Mouse (Mus musculus): ENCODE data around the gene Hk3. TPM values are rescaled to one million over a fixed set of nuclear protein-coding genes. Genes with fewer than 3 reads are reported as not detected.

The Hk3 gene
- polyA plus RNA-seq, 1 experiment, result not detected

GRCm38 (mm10) chr13:55002090-55002489 lies 19.1 kb downstream of the Hk3 start:
- TF ChIP-seq REST (IDR thresholded peaks at IDR 0.05; ENCODE audit: insufficient read depth, insufficient read length) (no peak), POLR2A (IDR thresholded peaks at IDR 0.05; ENCODE audit: insufficient read length, low read depth) (no peak), TCF3 (IDR thresholded peaks at IDR 0.05; ENCODE audit: insufficient read length, low read depth) (no peak), MYOG (IDR thresholded peaks at IDR 0.05; ENCODE audit: control insufficient read depth in 1 of 3, insufficient read depth in 1 of 3, insufficient read length in 2 of 3, low read depth in 2 of 3) (no peak), POLR2AphosphoS2 (IDR thresholded peaks at IDR 0.05; ENCODE audit: insufficient read length, low read depth) (no peak), TCF12 (IDR thresholded peaks at IDR 0.05; ENCODE audit: insufficient read depth, poor library complexity, severe bottlenecking) (no peak), CEBPB (IDR thresholded peaks at IDR 0.05; ENCODE audit: insufficient read depth, poor library complexity, severe bottlenecking) (no peak), E2F4 (IDR thresholded peaks at IDR 0.05; ENCODE audit: insufficient read depth) (no peak), SRF (IDR thresholded peaks at IDR 0.05; ENCODE audit: control insufficient read depth, insufficient read length, low read depth) (no peak)
- Histone ChIP-seq H3K36me3 (ENCODE audit: control insufficient read depth, insufficient read depth) (no peaks in the 10 kb centered on the region), H3K4me3 (no peak overlapping the region), H3K4me2 (ENCODE audit: low read depth) (no peak overlapping the region), H3K79me2 (ENCODE audit: control insufficient read depth, insufficient read depth) (no peaks in the 10 kb centered on the region), H3ac (ENCODE audit: control insufficient read depth, insufficient read length) (no peak overlapping the region), H3K27me3 (ENCODE audit: control insufficient read depth, insufficient read depth, insufficient read length) (peaks cover 87% of the 10 kb centered on the region)

- TF ChIP-seq MYOG (IDR thresholded peaks at IDR 0.05; ENCODE audit: control insufficient read depth in 1 of 3, insufficient read depth in 1 of 3, insufficient read length in 2 of 3, low read depth in 2 of 3), result no peak
- TF ChIP-seq E2F4 (IDR thresholded peaks at IDR 0.05; ENCODE audit: insufficient read depth), result no peak
- no peak for TF ChIP-seq POLR2AphosphoS2 (IDR thresholded peaks at IDR 0.05; ENCODE audit: insufficient read length, low read depth)
- TF ChIP-seq CEBPB (IDR thresholded peaks at IDR 0.05; ENCODE audit: insufficient read depth, poor library complexity, severe bottlenecking), result no peak
- TF ChIP-seq POLR2A (IDR thresholded peaks at IDR 0.05; ENCODE audit: insufficient read length, low read depth), result no peak
- TF ChIP-seq TCF3 (IDR thresholded peaks at IDR 0.05; ENCODE audit: insufficient read length, low read depth), result no peak
- TF ChIP-seq TCF12 (IDR thresholded peaks at IDR 0.05; ENCODE audit: insufficient read depth, poor library complexity, severe bottlenecking), result no peak
- TF ChIP-seq USF1 (IDR thresholded peaks at IDR 0.05; ENCODE audit: low read depth), result no peak
- no peak for TF ChIP-seq MAX (IDR thresholded peaks at IDR 0.05; ENCODE audit: low read depth)
- TF ChIP-seq SRF (IDR thresholded peaks at IDR 0.05; ENCODE audit: control insufficient read depth, insufficient read length, low read depth), result no peak
- no peak for TF ChIP-seq REST (IDR thresholded peaks at IDR 0.05; ENCODE audit: insufficient read depth, insufficient read length)
- H3K36me3 ChIP-seq (ENCODE audit: control insufficient read depth, insufficient read depth), result no peaks in the 10 kb centered on the region
- H3K27me3 ChIP-seq (ENCODE audit: control insufficient read depth, insufficient read depth, insufficient read length), result peaks cover 86% of the 10 kb centered on the region
- no peak overlapping the region for H3ac ChIP-seq (ENCODE audit: control insufficient read depth, insufficient read length)
- H3K4me2 ChIP-seq (ENCODE audit: low read depth), result no peak overlapping the region
- H3K4me3 ChIP-seq, result no peak overlapping the region
- no peaks in the 10 kb centered on the region for H3K79me2 ChIP-seq (ENCODE audit: control insufficient read depth, insufficient read depth)
Observed at GRCm38 (mm10) chr13:55000433-55000832, 20.8 kb downstream of the Hk3 start.

- no peak for TF ChIP-seq POLR2A (IDR thresholded peaks at IDR 0.05; ENCODE audit: insufficient read length, low read depth)
- no peak for TF ChIP-seq POLR2AphosphoS2 (IDR thresholded peaks at IDR 0.05; ENCODE audit: insufficient read length, low read depth)
- no peak for TF ChIP-seq MAX (IDR thresholded peaks at IDR 0.05; ENCODE audit: low read depth)
- no peak for TF ChIP-seq SRF (IDR thresholded peaks at IDR 0.05; ENCODE audit: control insufficient read depth, insufficient read length, low read depth)
- TF ChIP-seq TCF12 (IDR thresholded peaks at IDR 0.05; ENCODE audit: insufficient read depth, poor library complexity, severe bottlenecking), result no peak
- TF ChIP-seq E2F4 (IDR thresholded peaks at IDR 0.05; ENCODE audit: insufficient read depth), result no peak
- no peaks in the 10 kb centered on the region for H3K79me2 ChIP-seq (ENCODE audit: control insufficient read depth, insufficient read depth)
- H3K27me3 ChIP-seq (ENCODE audit: control insufficient read depth, insufficient read depth, insufficient read length), result peaks cover 86% of the 10 kb centered on the region
- H3K4me2 ChIP-seq (ENCODE audit: low read depth), result no peak overlapping the region
- no peaks in the 10 kb centered on the region for H3K36me3 ChIP-seq (ENCODE audit: control insufficient read depth, insufficient read depth)
- no peak overlapping the region for H3K4me3 ChIP-seq
- no peak overlapping the region for H3ac ChIP-seq (ENCODE audit: control insufficient read depth, insufficient read length)
Observed at GRCm38 (mm10) chr13:54997568-54997967, 23.6 kb downstream of the Hk3 start.

GRCm38 (mm10) chr13:54995161-54995560 lies 26.0 kb downstream of the Hk3 start:
- Histone ChIP-seq H3K36me3 (ENCODE audit: control insufficient read depth, insufficient read depth) (no peaks in the 10 kb centered on the region), H3K27me3 (ENCODE audit: control insufficient read depth, insufficient read depth, insufficient read length) (peaks cover 84% of the 10 kb centered on the region), H3K4me3 (no peak overlapping the region), H3K79me2 (ENCODE audit: control insufficient read depth, insufficient read depth) (no peaks in the 10 kb centered on the region), H3K4me2 (ENCODE audit: low read depth) (no peak overlapping the region), H3ac (ENCODE audit: control insufficient read depth, insufficient read length) (no peak overlapping the region)
- TF ChIP-seq TCF12 (IDR thresholded peaks at IDR 0.05; ENCODE audit: insufficient read depth, poor library complexity, severe bottlenecking) (no peak), E2F4 (IDR thresholded peaks at IDR 0.05; ENCODE audit: insufficient read depth) (no peak), POLR2AphosphoS2 (IDR thresholded peaks at IDR 0.05; ENCODE audit: insufficient read length, low read depth) (no peak)

GRCm38 (mm10) chr13:54994576-54994975 lies 26.6 kb downstream of the Hk3 start:
- Histone ChIP-seq H3K4me2 (ENCODE audit: low read depth) (no peak overlapping the region), H3K4me3 (no peak overlapping the region), H3K79me2 (ENCODE audit: control insufficient read depth, insufficient read depth) (no peaks in the 10 kb centered on the region), H3ac (ENCODE audit: control insufficient read depth, insufficient read length) (no peak overlapping the region), H3K36me3 (ENCODE audit: control insufficient read depth, insufficient read depth) (no peaks in the 10 kb centered on the region), H3K27me3 (ENCODE audit: control insufficient read depth, insufficient read depth, insufficient read length) (peaks cover 88% of the 10 kb centered on the region)
- TF ChIP-seq MAX (IDR thresholded peaks at IDR 0.05; ENCODE audit: low read depth) (no peak), E2F4 (IDR thresholded peaks at IDR 0.05; ENCODE audit: insufficient read depth) (no peak), REST (IDR thresholded peaks at IDR 0.05; ENCODE audit: insufficient read depth, insufficient read length) (no peak), CEBPB (IDR thresholded peaks at IDR 0.05; ENCODE audit: insufficient read depth, poor library complexity, severe bottlenecking) (no peak), USF1 (IDR thresholded peaks at IDR 0.05; ENCODE audit: low read depth) (no peak), SRF (IDR thresholded peaks at IDR 0.05; ENCODE audit: control insufficient read depth, insufficient read length, low read depth) (no peak), TCF3 (IDR thresholded peaks at IDR 0.05; ENCODE audit: insufficient read length, low read depth) (no peak), TCF12 (IDR thresholded peaks at IDR 0.05; ENCODE audit: insufficient read depth, poor library complexity, severe bottlenecking) (no peak), POLR2AphosphoS2 (IDR thresholded peaks at IDR 0.05; ENCODE audit: insufficient read length, low read depth) (no peak), MYOD1 (IDR thresholded peaks at IDR 0.05; ENCODE audit: control insufficient read depth in 1 of 3, insufficient read length in 2 of 3, low read depth in 2 of 3) (no peak), MYOG (IDR thresholded peaks at IDR 0.05; ENCODE audit: control insufficient read depth in 1 of 3, insufficient read depth in 1 of 3, insufficient read length in 2 of 3, low read depth in 2 of 3) (no peak), POLR2A (IDR thresholded peaks at IDR 0.05; ENCODE audit: insufficient read length, low read depth) (no peak)
